ENCODE assay signal across 10 mouse cellular contexts in genomic region chr2:32888029-32888428, GRCm38 (mm10). TPM values are rescaled to one million over a fixed set of nuclear protein-coding genes. Genes with fewer than 3 reads are reported as not detected.
DNase-seq lines count a peak whose midpoint lies in the region; ATAC-seq and TF ChIP-seq lines count a peak whose summit lies in the region.
"Had no signal": no experiment of that assay in that cellular context is flagged by ENCODE, and none has a peak within 500 bp of the region (broad histone marks: within the 10 kb centered on the region; RNA-seq: fewer than 3 reads in every experiment).

No protein-coding gene starts in this region.

- no peak overlapping the region for H3K4me3 ChIP-seq in heart, adult 2 months
- no peak overlapping the region for H3K4me3 ChIP-seq in lung, embryonic 15.5 days
- no peak overlapping the region for H3K4me3 ChIP-seq in lung, adult 2 months (replicated peaks; ENCODE audit: extremely low read depth, low read depth, low read length)
- no peak overlapping the region for H3K4me3 ChIP-seq in hindbrain, embryonic 12.5 days
- no peak overlapping the region for H3K4me3 ChIP-seq in neural tube, embryonic 13.5 days

- ATAC-seq in lung, embryonic 15.5 days (ENCODE audit: borderline replicate concordance, extremely low read depth, low FRiP score, low TSS enrichment) = peak; percentile 40; the same call in 1 of the 2 replicates
- ATAC-seq in hindbrain, embryonic 12.5 days (ENCODE audit: low FRiP score) = no peak
- ATAC-seq in neural tube, embryonic 13.5 days (ENCODE audit: low read depth) = no peak
- ATAC-seq in erythroblast, adult 5-6 weeks (replicated peaks; ENCODE audit: low FRiP score, poor library complexity, severe bottlenecking) = no peak
- ATAC-seq: Patski had no signal

- no peaks in the 10 kb centered on the region for H3K27me3 ChIP-seq in heart, adult 2 months (ENCODE audit: control insufficient read depth, insufficient read depth, low read length)
- H3K27me3 ChIP-seq in lung, embryonic 15.5 days = no peaks in the 10 kb centered on the region
- H3K27me3 ChIP-seq in hindbrain, embryonic 12.5 days = no peaks in the 10 kb centered on the region
- H3K27me3 ChIP-seq in neural tube, embryonic 13.5 days = no peaks in the 10 kb centered on the region
- H3K27me3 ChIP-seq: Patski had no signal

- H3K9ac ChIP-seq in heart, adult 2 months (ENCODE audit: low read depth, low read length) = no peak overlapping the region
- H3K9ac ChIP-seq in lung, embryonic 15.5 days = peak overlapping the region; percentile 33; the same call in 1 of the 2 replicates
- H3K9ac ChIP-seq in hindbrain, embryonic 12.5 days = peak overlapping the region; percentile 3; the same call in 1 of the 2 replicates
- peak overlapping the region; percentile 47 for H3K9ac ChIP-seq in neural tube, embryonic 13.5 days

- no peaks in the 10 kb centered on the region for H3K9me3 ChIP-seq in lung, embryonic 15.5 days
- no peaks in the 10 kb centered on the region for H3K9me3 ChIP-seq in hindbrain, embryonic 12.5 days (replicated peaks)
- no peaks in the 10 kb centered on the region for H3K9me3 ChIP-seq in neural tube, embryonic 13.5 days

- peaks cover 4% of the 10 kb centered on the region for H3K79me2 ChIP-seq in heart, adult 2 months (replicated peaks; ENCODE audit: control insufficient read depth, insufficient read depth, low read length)

- DNase-seq in heart, adult 2 months = no peak
- DNase-seq in heart, adult 18-20 months = no peak
- no peak for DNase-seq in lung, adult 2 months
- DNase-seq in cerebellum, adult 9-11 months = no peak
- DNase-seq: thymus, postnatal 36 days had no signal

- TF ChIP-seq POLR2A in heart, adult 2 months (IDR thresholded peaks at IDR 0.05; ENCODE audit: insufficient read depth, low read depth, low read length) = no peak
- TF ChIP-seq POLR2A in lung, adult 2 months (IDR thresholded peaks at IDR 0.05; ENCODE audit: borderline replicate concordance, extremely low read depth, low read depth, low read length) = no peak

- H3K27ac ChIP-seq in heart, adult 2 months = peak overlapping the region; percentile 44
- H3K27ac ChIP-seq in lung, embryonic 15.5 days = peak overlapping the region; percentile 90
- peak overlapping the region; percentile 76 for H3K27ac ChIP-seq in hindbrain, embryonic 12.5 days
- H3K27ac ChIP-seq in neural tube, embryonic 13.5 days (replicated peaks) = peak overlapping the region; percentile 75

- peaks cover 24% of the 10 kb centered on the region for H3K4me1 ChIP-seq in heart, adult 2 months (ENCODE audit: control insufficient read depth, insufficient read depth, low read length)
- peaks cover 82% of the 10 kb centered on the region for H3K4me1 ChIP-seq in lung, embryonic 15.5 days
- H3K4me1 ChIP-seq in lung, adult 2 months (ENCODE audit: control insufficient read depth, insufficient read depth, low read length) = peaks cover 70% of the 10 kb centered on the region
- peaks cover 29% of the 10 kb centered on the region for H3K4me1 ChIP-seq in hindbrain, embryonic 12.5 days
- H3K4me1 ChIP-seq in neural tube, embryonic 13.5 days (replicated peaks) = peaks cover 47% of the 10 kb centered on the region

- 31% methylated on average over 9 of the region's 9 CpGs for WGBS in heart, adult 2 months
- WGBS in lung, embryonic 15.5 days = 5% methylated on average over 9 of the region's 9 CpGs
- 13% methylated on average over 9 of the region's 9 CpGs for WGBS in lung, adult 2 months
- 37% methylated on average over 9 of the region's 9 CpGs for WGBS in hindbrain, embryonic 12.5 days
- WGBS in neural tube, embryonic 13.5 days = 23% methylated on average over 9 of the region's 9 CpGs

- intact Hi-C loops in heart, adult 2 months (cut with DNase I) = no loop called here

- peak overlapping the region; percentile 25; the same call in 1 of the 2 replicates for H3K4me2 ChIP-seq in lung, embryonic 15.5 days
- no peak overlapping the region for H3K4me2 ChIP-seq in hindbrain, embryonic 12.5 days (replicated peaks)
- H3K4me2 ChIP-seq in neural tube, embryonic 13.5 days = no peak overlapping the region

- no peaks in the 10 kb centered on the region; the same call in 1 of the 2 replicates for H3K36me3 ChIP-seq in heart, adult 2 months (ENCODE audit: control insufficient read depth, insufficient read depth, low read length)
- H3K36me3 ChIP-seq in lung, embryonic 15.5 days = peaks cover under 1% of the 10 kb centered on the region; the same call in 1 of the 2 replicates
- H3K36me3 ChIP-seq in hindbrain, embryonic 12.5 days = no peaks in the 10 kb centered on the region
- H3K36me3 ChIP-seq in neural tube, embryonic 13.5 days = no peaks in the 10 kb centered on the region

- TF ChIP-seq CTCF in heart, adult 2 months (IDR thresholded peaks at IDR 0.05) = no peak
- no peak for TF ChIP-seq CTCF in lung, adult 2 months (IDR thresholded peaks at IDR 0.05; ENCODE audit: insufficient read depth, low read length)

- TF ChIP-seq EP300 in heart, adult 2 months (IDR thresholded peaks at IDR 0.05; ENCODE audit: insufficient read depth, low read depth, low read length) = no peak

RNA-seq across cellular contexts. Expression of gene Fam129b, which starts 12.1 kb away (rescaled TPM):
- total RNA-seq in heart, adult 2 months (2021) = 10 to 100 TPM; 19.5 to 20.0 TPM
- 21.0 and 21.5 TPM in 2 replicates for polyA plus RNA-seq in heart, adult 2 months (2012; rRNA removed)
- total RNA-seq in heart, adult 18-20 months (2021) = 10 to 100 TPM; 20.4 to 25.0 TPM
- polyA plus RNA-seq in lung, embryonic 15.5 days (2015; fragmentation: Nextera tagmentation; extraction: Ambion mirVana) = 114 and 117 TPM in 2 replicates
- 205 and 224 TPM in 2 replicates for polyA plus RNA-seq in lung, adult 2 months (2012; rRNA removed)
- polyA plus RNA-seq in hindbrain, embryonic 12.5 days (2016; fragmentation: Nextera tagmentation; extraction: Ambion mirVana) = 42.2 and 43.8 TPM in 2 replicates
- 35.9 and 37.3 TPM in 2 replicates for polyA plus RNA-seq in neural tube, embryonic 13.5 days (2015; fragmentation: Nextera tagmentation; extraction: Ambion mirVana)
- total RNA-seq in erythroblast, adult 5-6 weeks (2015; ENCODE audit: low replicate concordance) = 3.1 and 5.8 TPM in 2 replicates
- total RNA-seq in erythroblast, adult 5-6 weeks (2017; ENCODE audit: low replicate concordance) = 2.6 and 5.6 TPM in 2 replicates

RNA-seq across cellular contexts. Expression of gene Stxbp1, which starts 41.0 kb away (rescaled TPM):
- 10 to 100 TPM in 1 of 2 experiments, 1 to 10 TPM in 1; 9.8 to 11.4 TPM for total RNA-seq in heart, adult 2 months (2021)
- 14.4 and 15.6 TPM in 2 replicates for polyA plus RNA-seq in heart, adult 2 months (2012; rRNA removed)
- 10 to 100 TPM; 12.2 to 13.0 TPM for total RNA-seq in heart, adult 18-20 months (2021)
- polyA plus RNA-seq in lung, embryonic 15.5 days (2015; fragmentation: Nextera tagmentation; extraction: Ambion mirVana) = 21.0 and 22.3 TPM in 2 replicates
- polyA plus RNA-seq in lung, adult 2 months (2012; rRNA removed) = 26.3 and 37.9 TPM in 2 replicates
- 102 and 105 TPM in 2 replicates for polyA plus RNA-seq in hindbrain, embryonic 12.5 days (2016; fragmentation: Nextera tagmentation; extraction: Ambion mirVana)
- polyA plus RNA-seq in neural tube, embryonic 13.5 days (2015; fragmentation: Nextera tagmentation; extraction: Ambion mirVana) = 192 and 198 TPM in 2 replicates
- total RNA-seq in erythroblast, adult 5-6 weeks (2015; ENCODE audit: low replicate concordance) = 0.96 and 1.3 TPM in 2 replicates
- total RNA-seq in erythroblast, adult 5-6 weeks (2017; ENCODE audit: low replicate concordance) = 0.34 and 0.56 TPM in 2 replicates
